Mouse (Mus musculus) thymus, adult 2 months (tissue): Measurements from ENCODE around the gene Slc12a8.

Experiments used
- CTCF ChIP-seq: fragments of 200-500 bp; IDR thresholded peaks from 2 replicates; pipeline ENCODE4 v1.5.1; 2012; ENCODE audit warnings: mild to moderate bottlenecking, control low read depth, low read length, moderate library complexity, borderline replicate concordance; ENCODE audit not compliant: control insufficient read depth, poor library complexity, insufficient read depth; ENCODE audit errors: extremely low read depth
- POLR2A ChIP-seq: fragments of 200-500 bp; IDR thresholded peaks from 2 replicates; pipeline ENCODE4 v1.6.1; 2012; ENCODE audit warnings: mild to moderate bottlenecking, low read length, control low read depth, moderate library complexity; ENCODE audit not compliant: control insufficient read depth, poor library complexity, insufficient read depth; ENCODE audit errors: extremely low read depth

GRCm38 (mm10) chr16:33487709-33488108 lies 29.4 kb upstream of the Slc12a8 start:
- TF ChIP-seq POLR2A (no peak), CTCF (no peak)
